Mouse (Mus musculus): Measurements from ENCODE around the gene Mia3.
"Not testable (repeated sequence)": the region's sequence is repeated elsewhere in the genome, so short reads cannot be mapped to it uniquely, and the experiment has no call there.

GRCm38 (mm10) chr1:183309601-183310000 lies 59.8 kb downstream of the Mia3 start:
- not testable (repeated sequence) for TF ChIP-seq CTCF (IDR thresholded peaks at IDR 0.05; ENCODE audit: low read depth, low read length); POLR2A (IDR thresholded peaks at IDR 0.05; ENCODE audit: extremely low read depth, insufficient read depth, low read length)

Measured in liver, adult 2 months (tissue).